Mouse (Mus musculus) kidney, postnatal 14 days (tissue): ENCODE data around the gene Pitpnc1.
"Not testable (repeated sequence)": the region's sequence is repeated elsewhere in the genome, so short reads cannot be mapped to it uniquely, and the experiment has no call there.

Experiments
- DNase-seq: peaks from one replicate; pipeline ENCODE4 v3.0.0; 2022; ENCODE audit warnings: mixed read lengths

Pitpnc1 gene

DNA sequence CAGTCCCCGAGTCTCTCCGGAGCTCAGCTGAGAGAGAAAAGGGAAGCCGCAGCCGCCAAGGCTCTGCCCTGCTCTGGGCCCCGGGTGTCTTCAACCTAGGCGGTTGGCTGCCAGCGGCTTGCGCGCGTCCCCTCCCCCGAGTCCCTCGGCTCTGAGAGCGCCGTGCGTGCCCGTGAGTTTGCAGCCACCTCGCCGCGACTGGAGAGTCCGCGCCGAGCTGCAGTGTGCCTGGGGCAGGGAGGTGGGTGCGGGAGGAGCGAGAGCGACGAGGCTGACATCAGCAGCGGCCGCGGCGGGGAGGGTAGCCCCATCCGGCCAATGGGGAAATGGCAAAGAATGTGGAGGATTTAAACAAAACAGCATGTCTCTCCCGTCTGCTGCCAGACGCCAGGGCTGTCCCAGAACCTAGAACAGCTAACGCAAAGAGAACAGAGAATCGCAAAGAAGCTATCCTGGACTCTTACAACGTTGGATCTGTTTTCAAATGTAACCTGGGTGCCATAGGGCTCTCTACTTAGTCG lies at the start of gene Pitpnc1:
Gene Pitpnc1 (minus strand): TSS at position 179 of the 521 bp plus-strand sequence.
- DNase-seq, result peak; percentile 92

DNA sequence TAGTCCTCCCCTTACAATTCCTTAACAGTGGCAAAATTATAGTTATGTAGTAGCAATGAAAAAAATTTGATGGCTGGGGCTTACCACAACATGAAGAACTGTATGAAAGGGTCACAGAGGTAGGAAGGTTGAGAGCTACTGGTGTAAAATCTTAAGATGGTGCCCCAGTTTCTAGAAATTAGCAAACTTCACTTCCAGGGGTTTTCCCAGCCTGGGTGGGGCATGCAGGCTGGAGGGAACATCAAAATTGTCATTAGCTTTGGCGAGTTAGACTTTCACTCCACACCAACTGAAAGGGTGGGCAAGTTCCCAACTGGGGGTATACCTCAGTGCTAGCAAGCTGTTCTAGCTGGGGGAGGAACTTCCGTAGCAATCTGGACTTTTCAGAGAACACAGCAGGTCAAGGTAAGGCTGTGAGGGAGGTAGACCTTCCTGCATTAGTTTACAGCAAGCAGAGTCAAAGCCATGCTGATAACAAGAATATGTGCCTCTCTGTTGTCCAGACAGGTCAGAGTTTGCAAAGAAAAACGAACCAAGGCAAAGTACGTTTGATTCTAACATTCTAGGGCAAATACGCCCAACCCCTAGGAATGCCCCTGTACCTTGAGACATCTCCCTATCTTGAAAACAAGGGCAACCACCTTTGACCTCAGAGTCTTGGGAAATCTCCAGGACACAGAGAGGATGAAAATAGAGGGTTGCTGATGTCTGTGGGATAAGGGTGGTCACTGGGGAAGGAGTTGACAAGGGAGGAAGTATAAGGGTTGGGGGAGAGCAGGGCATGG lies 48.3 kb upstream of the Pitpnc1 start:
- DNase-seq, result no peak

DNA sequence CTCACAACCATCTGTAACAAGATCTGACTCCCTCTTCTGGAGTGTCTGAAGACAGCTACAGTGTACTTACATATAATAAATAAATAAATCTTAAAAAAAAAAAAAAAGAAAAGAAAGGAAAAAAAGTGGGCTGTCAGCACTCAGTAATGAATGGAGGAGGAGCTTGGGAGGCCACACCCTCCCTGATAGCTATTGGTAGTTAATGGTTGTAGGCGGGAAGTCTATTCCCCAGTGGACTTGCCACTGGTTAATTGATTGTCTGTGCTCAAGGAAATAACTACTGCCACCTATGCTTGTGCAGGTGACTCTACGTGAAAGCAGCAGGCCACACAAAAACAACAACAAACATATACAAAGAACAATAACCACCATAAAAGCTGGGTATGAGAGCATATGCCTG lies 45.9 kb upstream of the Pitpnc1 start:
- no peak for DNase-seq

DNA sequence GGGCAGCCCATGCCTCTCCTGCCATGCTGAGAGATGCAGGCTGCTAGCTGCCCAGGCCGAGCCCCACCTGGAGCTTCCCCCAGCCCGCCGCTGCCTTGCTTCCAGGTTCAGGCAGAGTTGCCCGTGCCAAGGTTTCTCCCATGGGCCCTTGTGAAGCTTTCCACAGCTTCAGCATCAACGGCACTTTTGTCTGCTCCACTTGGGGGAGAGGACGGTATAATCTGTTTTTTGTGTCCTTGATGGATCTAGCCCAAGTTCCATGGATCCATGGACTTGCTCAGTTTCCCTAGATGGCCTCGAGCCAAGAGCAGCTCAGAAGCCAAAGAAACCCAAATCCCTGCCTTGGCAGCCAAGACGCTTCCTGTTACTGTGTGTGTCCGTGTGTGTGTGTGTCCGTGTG lies 42.5 kb upstream of the Pitpnc1 start:
- DNase-seq, result peak; percentile 34

DNA sequence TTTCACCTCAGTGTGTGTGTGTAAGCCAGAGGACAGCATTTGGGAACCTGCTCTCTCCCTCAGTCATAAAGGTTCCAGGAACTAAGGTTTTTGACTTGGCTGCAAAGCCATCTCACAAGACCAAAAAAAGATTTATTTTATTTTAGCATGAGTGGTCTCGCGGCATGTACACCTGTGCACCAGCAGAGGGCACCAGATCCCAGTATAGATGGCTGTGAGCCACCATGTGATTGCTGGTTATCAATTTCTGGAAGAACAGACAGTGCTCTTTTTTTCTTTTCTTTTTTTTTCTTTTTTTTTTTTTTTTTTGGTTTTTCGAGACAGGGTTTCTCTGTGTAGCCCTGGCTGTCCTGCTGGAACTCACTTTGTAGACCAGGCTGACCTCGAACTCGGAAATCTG lies 41.5 kb upstream of the Pitpnc1 start:
- DNase-seq, result peak; percentile 78

DNA sequence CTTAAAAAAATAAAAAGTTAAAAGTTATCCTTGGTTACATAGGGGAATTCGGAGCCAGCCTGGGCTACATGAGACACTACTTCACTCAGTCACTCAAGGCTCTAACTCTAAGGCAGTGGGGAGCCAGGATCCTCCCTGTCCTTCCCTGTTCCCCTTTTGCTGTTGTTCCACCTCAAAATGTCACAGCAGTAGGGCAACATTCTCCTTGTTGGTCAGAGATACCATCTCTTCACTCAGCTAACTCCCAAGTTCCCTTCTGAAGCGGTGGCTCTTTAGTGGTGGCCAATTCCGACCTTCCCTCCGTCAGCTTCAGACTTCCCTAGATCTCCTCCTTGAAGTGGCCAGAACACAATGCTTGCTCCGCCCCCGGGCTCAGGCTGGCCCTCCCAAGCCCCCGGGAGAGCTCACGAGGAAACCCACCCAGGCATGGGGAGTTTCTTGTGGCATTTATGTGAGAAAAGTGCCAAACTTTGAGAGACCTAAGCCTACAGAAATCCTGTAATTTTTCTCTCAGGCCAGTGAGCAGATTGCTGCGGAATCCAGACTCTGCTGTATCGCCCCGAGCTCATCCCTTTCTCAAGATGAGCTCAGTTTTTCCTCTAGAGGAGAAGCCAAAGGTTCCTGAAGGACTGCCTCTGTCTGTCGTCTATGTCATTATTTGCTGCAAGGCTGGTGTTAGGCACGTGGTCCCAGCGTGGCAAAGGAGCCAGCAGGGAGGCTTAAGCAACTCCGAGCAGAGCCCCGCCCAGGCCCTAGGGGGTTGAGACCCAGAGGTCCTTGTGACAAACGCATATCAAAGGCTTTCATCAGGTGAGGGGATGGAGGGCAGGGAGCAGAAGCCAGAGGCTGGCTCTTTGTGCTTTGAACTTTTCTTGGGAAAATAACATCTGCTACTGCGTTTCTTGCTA lies 40.1 kb upstream of the Pitpnc1 start:
- peak; percentile 29 for DNase-seq

DNA sequence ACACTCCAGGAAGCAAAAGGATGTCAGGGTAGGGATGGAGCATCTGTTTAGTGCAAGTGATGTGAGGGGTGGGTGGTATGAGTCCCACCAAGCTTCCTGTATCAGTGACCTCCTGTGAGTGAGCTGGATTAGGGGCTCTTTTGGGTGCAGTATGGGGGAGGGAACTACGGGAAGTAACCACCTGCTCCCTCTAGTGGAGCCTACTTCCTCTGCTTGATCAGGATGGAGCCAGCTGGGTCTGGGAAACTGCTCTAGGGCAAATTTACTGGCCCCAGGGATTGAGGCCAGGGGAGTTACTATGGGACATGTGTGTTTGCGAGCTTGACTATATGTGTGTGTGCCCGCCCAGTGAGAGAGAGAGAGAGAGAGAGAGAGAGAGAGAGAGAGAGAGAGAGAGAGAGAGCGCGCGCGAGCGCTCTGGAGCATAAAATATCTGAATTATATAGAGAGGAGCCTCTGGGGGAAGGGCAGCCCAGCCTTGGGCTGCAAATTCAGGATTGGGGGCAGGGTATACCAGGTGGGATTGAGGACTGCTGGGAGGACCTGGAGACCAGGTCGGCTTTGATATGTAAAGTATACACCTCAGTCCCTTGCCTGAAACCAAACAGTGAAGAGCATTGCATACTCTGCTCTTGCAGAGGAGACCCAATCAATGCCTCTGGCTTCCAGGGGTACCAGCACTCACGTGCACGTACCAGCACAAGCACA lies 39.3 kb upstream of the Pitpnc1 start:
- DNase-seq, result peak; percentile 20

DNA sequence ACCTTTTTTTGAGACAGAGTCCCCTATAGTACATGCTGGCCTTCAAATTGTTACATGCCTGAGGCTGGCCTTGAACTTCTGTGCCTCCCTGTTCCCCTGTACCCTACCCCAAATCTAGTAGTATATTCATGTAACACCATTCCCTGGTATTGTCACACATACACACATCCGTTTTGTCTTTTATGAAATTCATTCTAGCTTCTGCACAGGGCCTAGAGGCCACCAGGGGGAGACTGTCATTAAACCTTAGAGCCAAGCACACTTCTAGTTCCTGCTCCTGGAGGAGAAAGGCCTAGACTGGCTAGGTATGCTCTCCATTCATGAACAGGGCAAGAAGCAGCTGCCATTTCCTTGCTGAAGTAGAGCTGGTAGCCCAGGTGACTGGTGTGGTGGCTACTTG lies 35.8 kb upstream of the Pitpnc1 start:
- DNase-seq, result peak; percentile 21

DNA sequence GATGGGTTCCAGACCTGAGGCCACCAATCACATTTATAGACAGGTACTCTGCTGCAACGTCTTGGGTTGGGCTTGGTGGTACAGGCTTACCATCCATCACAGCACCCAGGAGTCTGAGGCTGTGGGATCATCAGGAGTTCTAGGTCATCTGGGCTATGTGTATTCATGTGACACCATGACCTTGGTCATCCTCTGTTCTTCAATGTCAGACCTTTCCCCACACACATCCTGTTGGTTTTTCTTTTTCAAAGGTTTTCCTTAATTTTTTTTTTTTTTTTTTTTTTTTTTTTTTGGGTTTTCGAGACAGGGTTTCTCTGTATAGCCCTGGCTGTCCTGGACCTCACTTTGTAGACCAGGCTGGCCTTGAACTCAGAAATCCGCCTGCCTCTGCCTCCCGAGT lies 33.9 kb upstream of the Pitpnc1 start:
- not testable (repeated sequence) for DNase-seq

DNA sequence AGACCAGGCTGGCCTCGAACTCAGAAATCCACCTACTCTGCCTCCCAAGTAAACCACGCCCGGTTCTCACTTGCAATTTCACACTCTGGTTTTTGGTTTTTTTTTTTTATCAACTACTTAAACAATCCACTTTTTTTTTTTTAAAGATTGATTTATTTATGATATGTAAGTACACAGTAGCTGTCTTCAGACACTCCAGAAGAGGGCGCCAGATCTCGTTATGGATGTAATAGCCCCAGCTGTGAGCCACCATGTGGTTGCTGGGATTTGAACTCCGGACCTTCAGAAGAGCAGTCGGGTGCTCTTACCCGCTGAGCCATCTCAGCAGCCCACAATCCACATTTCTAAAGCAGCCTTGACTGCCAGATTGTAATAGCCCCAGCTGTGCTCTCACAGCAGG lies 32.3 kb upstream of the Pitpnc1 start:
- no peak for DNase-seq

DNA sequence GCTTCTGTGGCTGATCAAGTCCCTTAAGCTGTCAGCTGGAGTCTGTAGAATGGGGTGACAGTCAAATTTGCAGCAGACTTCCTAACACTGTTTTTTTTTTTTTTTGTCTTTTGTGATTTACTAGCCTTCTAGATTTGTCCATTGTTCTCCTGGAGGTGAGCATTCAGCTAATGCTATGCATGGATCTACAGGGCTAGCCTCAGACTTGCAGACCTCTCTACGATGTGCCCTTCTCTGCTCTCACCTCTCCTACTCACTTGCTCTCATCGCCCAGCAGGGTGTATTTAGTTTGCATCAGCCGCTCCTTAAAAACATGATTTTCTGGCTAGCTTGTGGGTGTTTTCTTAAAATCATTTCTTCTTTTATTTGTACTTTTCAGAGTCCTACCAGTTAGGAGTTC lies 13.8 kb upstream of the Pitpnc1 start:
- no peak for DNase-seq

DNA sequence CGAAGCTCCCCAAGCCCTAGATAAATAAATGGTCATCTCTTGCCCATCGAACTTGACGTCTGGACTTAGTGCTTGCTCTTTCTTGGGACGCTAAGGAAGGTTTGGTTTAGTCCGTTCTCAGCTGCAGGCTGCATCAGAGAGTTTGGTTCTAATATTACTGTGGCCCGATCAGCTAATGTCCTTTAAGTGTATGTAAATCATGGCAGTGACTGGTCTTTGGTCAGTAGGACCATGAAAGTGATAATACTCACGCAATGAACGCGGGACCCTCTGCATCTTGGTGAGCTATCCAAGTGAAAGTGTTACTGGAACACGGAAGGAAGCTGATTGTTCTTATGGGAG lies 9.3 kb upstream of the Pitpnc1 start:
- DNase-seq, result no peak

DNA sequence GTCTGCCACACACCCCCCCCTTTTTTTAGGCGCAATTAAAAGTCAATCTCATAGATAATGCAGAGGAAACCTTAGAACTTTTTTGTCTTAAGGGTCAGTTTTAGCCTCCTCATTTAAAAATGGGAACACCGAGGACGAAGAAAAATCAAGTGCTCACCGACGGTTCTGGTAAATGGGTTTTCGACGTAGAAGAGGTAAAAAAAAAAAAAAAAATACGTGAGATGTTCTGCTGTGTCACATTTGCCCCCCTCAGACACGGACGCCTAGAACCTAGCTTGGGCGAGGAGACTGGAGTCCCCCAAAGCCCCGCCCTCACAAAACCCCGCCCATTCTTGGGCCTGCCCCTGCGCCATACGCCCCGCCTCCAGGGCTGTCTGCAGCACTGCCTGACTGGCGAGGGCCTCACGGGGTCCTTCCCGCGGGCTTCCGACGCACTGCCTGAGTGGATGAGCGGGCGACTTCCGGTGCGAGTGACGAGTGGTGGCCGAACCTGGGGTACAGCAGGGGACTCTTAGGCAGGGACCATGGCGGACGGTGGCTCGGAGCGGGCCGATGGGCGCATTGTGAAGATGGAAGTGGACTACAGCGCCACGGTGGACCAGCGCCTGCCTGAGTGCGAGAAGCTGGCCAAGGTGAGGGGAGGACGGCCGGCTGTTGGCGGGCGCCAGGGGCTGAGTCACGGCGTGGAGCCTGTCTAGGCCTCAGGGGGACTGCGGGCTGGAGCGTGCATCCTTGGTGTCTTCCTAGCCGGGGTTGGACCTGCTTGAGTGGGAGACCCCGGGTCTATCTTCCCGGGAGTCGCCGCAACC lies 8.8 kb upstream of the Pitpnc1 start, which contains the start of gene Psmd12:
Gene Psmd12 (plus strand): TSS at position 432 of the 809 bp plus-strand sequence.
- DNase-seq, result peak; percentile 97

DNA sequence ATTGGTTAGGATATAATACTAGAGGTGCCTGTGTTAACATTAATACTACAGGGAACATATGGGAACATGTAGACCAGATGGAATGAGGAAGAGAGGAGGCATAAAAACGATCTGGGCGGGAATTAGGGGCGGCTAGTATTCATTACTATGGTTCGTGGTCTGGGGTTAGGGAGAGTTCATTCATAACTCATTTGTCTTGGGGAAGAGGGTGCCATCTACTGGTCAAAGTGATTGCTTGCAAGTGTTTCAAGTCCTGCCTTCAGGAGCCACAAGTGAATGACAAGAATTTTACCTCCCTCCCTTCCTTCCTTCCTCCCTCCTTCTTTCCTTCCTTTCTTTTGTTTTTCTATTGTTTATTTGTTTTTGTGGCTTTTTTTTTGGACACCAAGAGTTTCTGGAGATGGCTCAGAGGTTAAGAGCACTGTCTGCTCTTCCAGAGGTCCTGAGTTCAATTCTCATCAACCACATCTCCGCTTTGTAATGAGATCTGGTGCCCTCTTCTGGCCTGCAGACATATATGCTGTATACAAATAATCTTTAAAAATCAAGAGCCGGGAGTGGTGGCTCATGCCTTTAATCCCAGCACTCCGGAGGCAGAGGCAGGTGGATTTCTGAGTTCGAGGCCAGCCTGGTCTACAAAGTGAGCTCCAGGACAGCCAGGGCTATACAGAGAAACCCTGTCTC lies 2.8 kb upstream of the Pitpnc1 start:
- peak; percentile 81 for DNase-seq

DNA sequence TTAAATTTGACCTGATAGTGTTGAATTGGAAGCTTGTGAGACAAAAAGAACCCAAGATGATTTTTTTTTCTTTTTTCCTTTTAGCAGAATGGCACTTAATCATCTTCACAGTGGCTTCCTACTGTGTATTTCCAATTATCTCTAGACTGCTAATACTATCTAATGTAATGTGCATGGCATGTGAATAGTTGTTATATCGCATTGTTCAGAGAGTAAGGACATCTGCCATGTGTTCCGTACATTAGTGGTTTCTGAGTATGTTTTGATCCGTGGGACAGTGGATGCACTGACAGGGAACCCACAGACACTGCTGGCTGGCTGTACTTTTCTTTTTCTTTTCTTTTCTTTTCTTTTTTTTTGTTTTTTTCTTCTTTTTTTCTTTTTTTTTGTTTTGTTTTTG lies 1.8 kb upstream of the Pitpnc1 start:
- no peak for DNase-seq

DNA sequence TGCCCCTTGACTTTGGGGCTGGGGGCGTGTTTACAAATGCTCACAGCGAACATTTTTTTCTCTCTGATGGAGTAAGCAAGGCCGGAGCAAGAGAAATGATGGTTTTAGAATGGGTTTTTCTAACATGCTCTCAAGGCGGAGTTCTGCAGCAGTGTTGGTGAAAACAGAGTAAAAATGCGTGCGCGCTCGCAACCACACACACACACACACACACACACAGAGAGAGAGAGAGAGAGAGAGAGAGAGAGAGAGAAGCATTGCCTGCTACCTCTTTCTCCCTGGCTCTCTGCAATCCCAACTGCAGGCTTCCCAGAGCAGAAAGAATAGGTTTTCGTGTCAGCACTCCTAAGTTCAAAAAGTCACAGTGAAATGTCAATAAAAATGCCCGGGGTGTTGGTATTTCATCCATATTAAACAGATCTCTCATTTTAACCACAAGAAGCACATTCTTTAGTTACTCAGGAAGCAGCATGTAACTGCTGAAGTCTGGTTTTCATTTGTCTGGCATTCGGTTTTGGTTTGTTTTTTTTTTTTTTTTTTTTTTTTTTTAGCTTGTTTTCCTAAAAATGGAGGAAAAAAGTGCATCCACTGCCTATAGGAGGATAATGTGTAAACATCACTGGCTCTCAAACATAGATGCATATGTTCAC lies 697 bp upstream of the Pitpnc1 start:
- peak; percentile 25 for DNase-seq

DNA sequence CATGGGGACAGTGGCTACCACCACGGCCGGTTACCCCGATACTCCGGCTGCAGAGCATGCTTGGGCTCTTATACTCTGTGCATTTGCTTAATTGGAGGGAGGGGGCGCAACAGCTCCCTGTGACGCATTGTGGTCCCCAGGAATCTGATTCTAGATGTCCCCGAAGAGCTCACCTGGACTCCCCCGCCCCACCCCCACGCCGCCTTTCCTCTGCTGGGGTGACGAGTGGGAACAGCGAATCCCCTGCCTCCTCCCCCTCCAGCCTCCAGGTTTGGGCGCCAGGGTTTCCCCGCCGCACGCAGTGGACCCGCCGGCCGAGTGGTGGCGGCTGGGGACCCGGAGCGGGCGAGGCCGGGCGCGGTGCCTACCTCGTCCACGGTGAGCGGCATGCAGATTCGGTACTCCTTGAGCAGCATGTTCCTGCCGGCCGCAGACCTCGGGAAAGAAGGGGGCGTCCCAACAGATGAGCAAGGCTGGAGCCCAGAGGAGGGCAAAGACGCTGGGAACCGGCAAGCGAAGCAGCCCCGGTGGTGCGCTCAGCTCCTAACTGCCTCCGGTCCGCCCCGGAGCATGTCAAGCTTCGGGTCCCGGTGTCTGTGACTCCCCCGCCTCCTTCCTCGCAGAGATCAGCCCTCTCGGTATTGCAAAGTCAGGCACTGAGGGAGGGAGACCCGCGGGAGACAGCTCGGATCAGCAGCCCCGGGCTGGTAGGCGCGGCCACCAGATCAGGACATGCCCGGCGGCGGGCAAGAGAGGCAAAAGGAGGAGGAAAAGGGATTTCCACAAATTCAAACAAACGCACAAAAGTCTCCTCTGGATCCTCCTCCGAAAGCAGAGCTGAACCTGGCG lies 752 bp downstream of the Pitpnc1 start:
- DNase-seq, result peak; percentile 75

DNA sequence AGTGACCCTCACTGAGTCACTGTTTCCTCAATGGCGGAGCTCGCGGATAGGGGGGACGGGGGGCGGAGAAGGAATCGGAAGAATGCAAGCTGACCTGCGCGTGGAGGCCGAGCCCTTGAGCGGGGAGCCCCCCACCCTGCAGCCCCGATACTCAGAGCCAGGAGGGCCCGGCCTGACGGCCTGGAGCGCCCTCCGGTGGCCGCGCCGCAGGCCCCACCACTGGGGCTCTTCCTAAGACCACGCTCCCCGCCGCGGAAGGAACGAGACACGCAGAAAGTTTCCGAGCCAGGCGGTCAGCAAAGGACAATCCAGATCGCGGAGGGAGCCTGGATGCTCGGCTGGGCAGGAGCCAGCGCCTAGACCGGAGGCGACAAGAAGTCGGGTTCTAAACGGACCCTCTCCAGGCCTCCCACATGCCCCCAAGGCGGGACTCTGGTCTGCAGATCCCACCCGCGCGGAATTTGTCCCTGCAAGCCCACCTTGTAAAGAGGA lies 1.4 kb downstream of the Pitpnc1 start:
- peak; percentile 89 for DNase-seq

DNA sequence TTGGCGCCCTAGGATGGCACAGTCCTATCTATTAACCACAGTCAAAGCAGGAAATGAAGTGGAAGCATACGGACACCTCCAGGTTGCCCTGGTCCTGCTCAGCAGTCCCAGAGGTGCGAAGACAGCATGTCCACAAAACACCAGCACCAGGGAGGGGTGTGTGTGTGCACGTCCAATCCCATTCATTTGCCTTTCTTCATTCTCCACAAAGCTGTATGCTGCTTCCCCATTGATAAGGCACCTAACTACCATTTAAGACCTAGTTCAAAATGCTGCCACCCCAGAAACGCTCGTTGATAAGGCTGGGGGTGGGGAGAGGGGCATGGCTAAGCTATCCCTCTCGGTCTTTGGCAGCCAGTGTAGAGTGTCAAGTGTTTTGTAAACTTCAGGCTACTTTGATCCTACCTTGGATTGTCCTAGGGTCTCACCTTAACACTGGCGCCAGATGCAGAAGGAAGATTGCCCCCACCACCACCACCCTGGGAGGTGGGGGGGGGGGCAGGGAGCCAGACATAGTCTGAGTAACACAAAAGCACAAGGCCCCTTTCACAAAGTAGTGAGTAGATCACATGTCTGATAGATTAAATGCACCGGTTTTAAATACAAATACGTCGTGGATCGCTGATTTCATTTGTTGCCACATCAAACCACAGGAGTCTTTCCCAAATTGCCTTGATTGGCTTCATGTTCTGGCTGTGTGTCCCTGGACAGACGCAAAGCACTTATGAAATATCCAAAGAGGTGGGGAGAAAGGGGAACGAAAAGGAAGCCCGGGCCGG lies 2.1 kb downstream of the Pitpnc1 start:
- no peak for DNase-seq
